Mouse (Mus musculus) kidney, adult 2 months (tissue): ENCODE data around the gene Krtap9-3.
"Not testable (repeated sequence)": the region's sequence is repeated elsewhere in the genome, so short reads cannot be mapped to it uniquely, and the experiment has no call there.

Source experiments
- CTCF ChIP-seq: fragments of 200-500 bp; conservative IDR thresholded peaks from 2 replicates; pipeline ENCODE4 v1.5.1; 2011; ENCODE audit warnings: low read depth, mild to moderate bottlenecking, control low read depth, low read length, moderate library complexity, mixed read lengths; ENCODE audit not compliant: insufficient read depth, insufficient read length
- POLR2A ChIP-seq: fragments of 200-500 bp; IDR thresholded peaks from one replicate; pipeline ENCODE4 v1.6.1; 2011; ENCODE audit warnings: low read depth, low read length, control low read depth

- not testable (repeated sequence) for TF ChIP-seq CTCF, POLR2A
These were observed 12.2 kb upstream of the Krtap9-3 start, which contains the start of gene Gm11937 for GRCm38 (mm10) chr11:99610089-99610488.
